Mouse (Mus musculus) frontal cortex, postnatal 36 days (tissue): ENCODE measurements around the gene Rnf8.

Source experiments
- DNase-seq, 2 experiments: peaks; one replicate each; pipeline ENCODE4 v3.0.0; 2022; ENCODE audit warnings: low spot score in 2 of 2

Gene Rnf8

DNA sequence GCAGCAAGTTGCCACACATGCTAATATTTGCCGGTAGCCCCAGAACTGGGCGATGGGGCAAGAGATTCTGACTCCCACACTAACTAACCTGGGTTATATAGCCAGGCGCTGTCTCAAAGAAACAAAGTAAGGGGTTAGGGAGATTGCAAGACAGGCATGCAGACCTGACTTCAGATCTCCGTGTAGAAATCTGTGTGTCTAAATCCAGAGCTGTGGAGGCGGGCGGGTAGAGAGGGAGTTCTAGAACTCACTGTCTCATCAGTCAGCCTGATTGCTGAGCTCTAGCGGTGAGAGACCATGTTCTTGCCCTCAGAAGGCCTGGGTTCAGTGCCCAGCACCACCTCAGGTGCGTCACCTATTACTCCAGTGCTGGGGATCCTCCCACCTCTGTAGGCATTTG lies 8.9 kb downstream of the Rnf8 start:
- no peak for DNase-seq

DNA sequence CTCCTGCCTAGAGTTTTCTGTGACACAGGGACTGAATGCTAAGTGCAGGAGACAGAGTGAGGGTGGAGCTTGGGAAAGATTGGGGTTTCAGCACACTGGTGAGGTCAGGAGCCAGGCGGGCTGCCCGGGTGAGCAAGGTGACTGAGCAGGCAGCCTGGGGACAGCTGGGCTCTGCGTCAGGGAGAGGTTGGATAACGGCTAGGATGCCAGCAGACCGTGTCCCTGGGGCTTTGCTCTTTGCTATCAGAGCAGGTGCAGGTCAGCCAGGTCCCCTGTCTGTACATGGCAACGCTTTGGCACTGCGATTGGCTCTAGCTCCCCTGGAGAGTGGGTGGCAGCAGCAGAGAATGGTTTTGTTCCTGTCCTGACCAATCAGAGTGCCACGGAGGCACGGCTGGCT lies 12.7 kb downstream of the Rnf8 start:
- DNase-seq: no peak

DNA sequence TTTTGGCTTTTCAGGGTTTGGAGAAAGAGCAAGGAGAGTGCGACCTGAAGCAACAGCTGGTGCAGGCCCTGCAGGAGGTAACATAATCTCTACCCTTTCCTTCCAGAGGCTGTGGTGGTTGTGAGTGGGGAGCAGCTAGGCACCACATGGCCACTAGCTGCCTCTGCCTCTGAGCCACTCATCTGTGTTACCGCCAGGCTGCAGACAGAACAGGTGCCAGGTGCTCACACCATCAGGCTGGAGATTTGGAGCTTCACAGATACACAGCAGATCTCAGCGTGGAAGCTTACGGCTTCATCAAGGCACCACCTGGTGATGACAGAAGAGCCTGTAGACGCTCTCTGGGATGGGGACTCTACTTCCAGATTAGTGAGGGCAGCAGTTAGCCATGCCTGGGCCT lies 14.4 kb downstream of the Rnf8 start:
- no peak for DNase-seq

DNA sequence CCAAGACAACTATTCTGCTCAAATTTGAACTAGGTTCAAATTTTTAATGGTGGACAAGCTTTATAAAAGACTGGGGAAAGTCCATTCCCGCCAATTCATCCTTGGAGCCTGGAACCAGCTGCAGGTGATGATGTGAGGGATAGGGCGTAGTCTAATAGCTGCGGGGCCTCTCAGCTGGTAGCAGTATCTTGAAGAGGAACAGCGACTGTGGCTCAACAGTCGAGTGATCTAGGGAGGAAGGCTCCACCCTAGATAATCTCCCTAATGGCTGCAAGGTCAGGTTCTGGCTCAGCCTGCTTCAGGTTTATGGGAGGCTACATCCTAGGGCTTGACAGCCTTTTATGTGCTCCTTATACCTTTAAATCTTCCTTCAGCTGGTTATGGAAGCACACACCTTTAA lies 15.0 kb downstream of the Rnf8 start:
- no peak for DNase-seq

DNA sequence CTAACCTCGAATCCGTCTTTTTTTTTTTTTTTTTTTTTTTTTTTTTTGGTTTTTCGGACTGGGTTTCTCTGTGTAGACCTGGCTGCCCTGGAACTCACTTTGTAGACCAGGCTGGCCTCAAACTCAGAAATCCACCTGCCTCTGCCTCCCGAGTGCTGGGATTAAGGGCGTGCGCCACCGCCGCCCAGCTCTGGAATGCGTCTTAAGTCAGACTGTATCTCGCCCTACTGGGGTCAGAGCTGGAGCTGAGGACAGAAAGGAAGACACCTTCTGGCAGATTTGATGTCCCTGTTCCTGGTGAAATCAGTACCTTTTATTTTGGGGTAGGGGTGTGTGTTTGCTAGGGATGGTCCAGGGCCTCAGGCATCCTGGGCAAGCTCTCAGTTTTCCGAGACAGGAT lies 17.7 kb downstream of the Rnf8 start:
- no peak for DNase-seq

DNA sequence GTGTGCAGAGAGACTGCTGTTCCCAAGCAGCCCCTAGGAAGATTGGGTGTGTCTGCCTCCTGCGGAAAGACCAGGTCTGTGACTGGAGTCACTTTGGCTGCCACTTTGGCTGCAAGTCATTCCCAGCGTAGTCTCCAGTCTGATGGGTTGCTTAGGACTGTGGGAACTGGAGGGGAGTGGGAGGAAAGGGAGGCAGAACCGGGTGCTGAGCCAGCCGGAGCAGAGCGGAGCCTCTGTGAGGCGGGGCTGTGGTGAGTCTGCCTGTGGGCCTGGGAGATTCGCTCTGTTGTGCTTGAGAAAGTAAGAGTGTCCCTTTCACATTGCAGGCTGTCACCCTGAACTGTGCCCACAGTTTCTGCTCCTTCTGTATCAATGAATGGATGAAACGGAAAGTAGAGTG lies 20.9 kb downstream of the Rnf8 start:
- peak in 1 of 2 experiments; percentile 36 for DNase-seq

DNA sequence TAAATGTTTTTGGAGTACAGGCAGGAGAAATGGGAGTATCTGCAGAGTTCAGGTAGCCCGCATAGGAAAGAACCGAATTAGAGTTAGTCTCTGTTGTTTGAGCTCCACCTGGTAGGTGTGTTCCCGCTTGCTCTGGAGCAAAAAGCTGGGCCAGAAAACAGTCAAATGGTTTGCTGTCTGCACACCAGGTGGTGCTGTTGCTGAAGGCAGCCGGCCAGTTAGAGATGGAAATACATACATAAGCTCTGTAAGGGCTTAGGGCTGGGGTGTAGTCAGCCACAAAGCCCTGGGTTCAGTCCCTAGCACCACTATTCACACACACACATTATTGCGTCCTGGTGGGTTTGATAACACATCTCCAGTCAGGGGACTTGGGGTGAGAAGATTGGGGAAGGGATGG lies 21.5 kb downstream of the Rnf8 start:
- peak in 1 of 2 experiments; percentile 56 for DNase-seq

DNA sequence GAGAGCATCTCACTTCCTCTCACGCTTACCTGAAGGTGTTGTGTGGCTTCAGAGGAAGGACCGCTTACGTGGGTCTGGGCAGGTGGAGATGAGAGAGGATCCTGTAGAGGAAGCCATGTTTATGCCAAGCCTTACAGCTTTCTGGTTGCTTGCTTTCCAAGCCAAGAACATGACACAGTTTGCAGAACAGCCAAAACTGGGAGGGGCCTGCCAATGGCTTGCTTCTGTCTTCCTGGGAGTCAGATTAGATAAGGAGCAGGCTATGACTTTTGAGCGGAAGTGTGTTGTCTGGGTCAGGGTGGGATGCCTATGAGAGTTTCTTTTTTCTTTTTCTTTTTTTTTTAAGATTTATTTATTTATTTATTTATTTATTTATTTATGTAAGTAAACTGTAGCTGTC lies 22.8 kb downstream of the Rnf8 start:
- no peak for DNase-seq

DNA sequence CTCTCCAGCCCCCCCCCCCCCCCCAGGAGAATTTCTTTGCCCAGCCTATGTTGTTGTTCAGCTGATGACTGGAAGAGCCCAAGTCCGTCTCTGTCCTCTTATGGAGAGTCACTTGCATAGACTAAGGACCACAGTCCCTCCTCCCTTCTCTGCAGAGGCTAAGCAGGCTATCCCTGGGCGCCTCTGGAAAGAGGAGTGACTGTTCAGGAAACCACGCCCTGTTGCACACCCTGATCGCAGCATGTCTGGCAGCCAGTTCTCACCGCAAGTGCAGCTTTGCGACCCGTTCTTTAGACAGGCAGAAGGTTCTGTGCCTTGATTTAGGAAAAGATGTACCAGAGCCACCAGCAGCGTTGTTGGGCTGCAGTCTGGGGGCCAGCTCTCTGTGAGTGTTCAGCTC lies 23.3 kb downstream of the Rnf8 start:
- DNase-seq: no peak

DNA sequence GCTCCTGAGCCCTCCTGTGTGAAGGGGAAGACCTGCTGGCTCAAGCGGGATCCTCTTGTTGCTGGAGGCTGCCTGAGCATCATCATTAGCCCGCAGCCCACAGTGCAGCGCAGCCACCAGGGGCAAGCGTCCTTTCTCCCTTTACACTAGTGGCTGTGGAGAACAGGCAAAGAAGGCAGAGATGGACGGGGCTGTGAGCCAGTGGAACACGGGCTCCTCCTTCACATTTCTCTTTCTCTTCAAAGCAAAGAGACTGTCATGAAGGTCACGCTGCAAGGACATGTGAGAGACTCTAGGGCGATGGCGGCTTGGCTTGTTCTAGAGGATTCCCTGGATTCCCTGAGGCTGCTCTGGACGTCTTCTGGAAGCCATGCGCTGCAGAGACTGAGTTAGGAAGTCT lies 26.4 kb downstream of the Rnf8 start:
- DNase-seq: no peak

DNA sequence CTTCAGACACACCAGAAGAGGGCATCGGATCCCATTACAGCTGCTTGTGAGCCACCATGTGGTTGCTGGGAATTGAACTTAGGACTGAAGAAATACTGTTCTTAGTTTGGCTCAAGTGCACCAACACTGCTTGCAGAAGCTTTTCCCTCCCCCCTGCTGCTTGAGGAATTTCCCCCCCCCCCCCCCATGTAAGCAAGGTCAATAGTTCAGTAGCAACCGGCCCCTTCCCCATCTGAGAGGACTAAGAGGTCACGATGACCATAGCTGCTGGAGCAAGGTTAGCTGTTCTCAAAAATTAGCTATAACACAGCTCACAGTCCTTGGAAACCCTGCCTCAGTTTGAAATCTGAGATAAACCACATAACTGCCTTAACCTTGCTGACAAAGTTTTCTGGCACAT lies 27.6 kb downstream of the Rnf8 start:
- DNase-seq: no peak

DNA sequence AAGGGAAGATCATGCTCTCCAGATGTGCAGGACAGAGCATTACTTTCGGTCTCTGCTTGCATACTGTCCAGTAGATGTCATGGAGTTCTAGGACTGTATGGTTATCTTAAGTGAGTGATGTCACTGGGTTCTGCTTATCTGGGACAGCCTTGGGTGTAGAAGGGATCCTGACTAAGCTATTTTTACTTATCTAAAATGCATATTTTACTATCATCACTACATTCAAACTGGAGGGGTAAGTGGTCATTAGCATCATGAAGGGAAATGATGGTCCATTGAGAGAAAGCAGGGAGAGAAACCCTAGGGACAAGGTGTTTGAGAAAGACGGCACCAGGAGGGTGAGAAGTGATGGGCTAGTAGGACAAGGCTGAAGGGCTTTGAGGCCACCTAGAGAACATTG lies 43.7 kb downstream of the Rnf8 start:
- no peak for DNase-seq

DNA sequence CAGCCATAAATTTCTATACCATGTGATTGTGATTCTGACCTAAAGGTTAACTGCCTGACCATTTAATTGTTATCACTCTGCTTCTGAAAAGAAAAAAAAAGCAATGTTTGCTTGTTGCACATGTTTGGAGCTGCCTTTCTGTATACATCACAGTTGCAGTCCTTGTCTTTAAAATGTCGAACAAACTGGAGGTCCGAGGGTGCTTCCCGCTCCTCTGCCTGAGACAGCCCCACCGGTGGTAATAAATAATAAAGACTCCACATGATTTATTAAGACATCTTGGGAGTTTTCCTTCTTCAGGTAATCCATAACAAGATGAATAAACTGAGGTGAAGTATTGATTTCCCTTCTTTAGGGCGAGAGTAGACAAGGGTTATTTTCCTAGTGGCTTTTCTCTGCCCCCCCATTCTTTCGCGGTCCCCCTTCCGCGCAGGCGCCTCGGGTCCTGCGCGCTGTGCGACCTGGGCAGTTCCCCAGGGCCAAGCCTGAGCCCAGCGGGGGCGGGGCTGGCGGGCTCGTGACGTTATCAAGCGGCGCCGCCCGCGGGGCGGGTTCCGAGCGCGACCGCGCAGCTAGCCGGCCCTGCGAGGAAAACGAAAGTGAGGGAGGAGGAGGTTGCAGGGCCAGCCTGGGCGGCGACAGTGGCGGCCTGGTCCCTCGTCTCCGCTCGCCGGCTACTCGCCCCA lies 45.6 kb downstream of the Rnf8 start, which contains the start of gene Cmtr1:
Gene Cmtr1 (plus strand): TSS at position 520 of the 686 bp plus-strand sequence.
- DNase-seq: peak; percentile 95 to 96

DNA sequence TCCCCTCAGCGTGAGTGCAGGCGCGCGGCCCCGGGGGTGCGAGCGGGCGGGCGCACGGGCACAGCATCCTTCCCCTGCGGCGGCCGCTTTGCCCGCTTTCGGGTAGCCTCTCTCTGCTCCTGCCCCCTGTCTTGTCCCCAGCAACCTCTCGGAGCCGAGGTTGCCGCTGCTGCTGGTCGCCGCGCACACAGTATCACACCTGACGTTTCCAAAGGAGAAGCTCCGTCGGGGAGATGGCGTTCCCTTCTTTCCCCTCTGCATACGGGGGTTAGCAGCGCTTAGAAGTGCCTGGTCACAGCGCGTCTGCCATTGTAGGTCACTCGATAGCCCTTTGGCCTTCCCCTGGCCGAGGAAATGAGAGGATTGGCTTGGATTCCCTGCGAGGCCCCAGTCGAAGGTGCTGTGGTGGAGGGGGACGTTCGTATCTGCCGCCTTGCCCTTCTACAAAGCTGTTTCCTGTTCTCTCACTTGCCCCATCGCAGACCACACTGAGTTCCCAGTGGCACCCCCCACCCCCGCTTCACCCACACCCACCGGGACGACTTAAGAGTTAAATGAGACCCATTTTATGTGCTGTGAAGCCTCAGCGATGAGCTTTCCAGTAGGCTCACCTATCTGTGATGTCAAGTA lies 46.3 kb downstream of the Rnf8 start:
- peak in 1 of 2 experiments; percentile 19 for DNase-seq

DNA sequence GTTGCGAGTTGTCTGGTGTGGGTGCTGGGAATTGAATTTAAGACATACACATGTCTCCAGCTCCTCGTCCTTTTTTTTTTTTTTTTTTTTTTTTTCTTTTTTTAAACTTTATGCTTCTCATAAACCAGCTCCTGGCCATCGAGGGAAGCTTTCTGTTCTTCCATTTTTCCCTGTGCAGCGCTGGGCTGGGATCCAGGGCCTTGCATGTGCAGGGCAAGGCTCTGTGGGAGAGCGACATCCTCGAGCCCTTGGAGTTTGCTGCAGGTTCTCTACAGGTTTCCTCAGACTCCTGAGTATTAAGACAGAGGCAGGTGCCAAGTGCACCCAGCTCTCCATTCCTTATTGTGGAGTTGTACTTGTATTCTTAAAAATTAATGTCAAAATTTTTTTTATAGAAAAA lies 47.6 kb downstream of the Rnf8 start:
- no peak for DNase-seq

DNA sequence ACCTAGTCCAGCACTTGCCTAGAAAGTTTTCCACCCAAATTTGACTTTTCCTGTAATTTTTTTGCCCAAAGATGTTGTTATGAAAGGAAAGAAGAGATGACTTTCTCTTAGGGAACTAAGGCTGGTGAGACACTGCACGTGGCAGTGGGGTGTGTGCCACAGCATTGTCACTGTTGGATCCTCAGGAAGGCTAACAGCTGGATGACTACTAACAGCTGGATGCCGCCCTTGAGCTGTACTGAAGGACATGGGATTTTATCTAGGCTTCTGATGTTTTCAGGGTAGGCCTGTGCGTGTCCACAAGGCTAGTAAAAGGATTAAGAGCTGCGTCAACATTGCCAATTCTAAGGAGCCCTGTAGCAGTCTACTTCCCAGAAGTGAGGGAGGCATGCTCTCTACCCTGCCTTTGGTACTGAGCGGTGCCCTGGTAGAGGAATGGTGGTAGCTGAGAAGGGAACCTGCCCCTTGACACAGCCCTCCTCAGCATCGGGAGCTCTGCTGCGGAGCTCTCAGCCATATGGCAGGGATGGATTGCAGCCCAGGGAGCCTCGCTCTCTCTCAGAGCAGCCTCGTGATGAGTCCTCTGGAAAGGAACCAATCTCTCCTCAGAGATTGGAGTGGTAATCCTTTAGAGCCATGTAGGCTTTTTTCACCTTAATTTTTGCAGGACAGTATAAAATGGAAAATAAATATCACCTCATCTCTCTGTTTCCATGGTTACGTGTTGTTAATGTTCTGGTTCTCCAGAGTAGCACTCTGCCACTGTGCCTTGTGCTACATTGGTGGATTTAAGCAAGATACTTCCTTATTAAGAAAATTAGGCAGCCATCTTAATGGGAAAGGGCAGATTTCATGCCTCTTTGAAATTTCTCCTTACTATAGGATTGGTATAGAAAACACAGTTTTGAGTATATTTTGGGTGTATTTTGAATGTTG lies 53.7 kb downstream of the Rnf8 start:
- DNase-seq: peak; percentile 47 to 60

DNA sequence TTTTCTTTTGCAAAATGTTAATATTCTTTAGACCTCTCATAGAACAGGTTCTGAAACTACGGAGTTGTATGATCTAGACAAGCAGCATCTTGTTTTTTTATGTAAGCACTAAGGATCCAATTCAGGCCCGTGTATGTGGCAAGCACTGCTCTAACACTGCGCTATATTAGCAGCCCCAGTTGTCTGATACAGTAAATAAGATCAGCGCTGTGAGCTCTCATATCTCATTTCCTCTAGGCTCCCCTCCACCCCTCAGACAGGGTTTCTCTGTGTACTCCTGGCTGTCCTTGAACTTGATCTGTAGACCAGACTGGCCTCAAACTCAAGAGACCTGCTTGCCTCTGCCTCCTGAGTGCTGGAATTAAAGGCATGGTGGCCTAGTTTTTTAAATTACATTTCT lies 54.4 kb downstream of the Rnf8 start:
- no peak for DNase-seq

DNA sequence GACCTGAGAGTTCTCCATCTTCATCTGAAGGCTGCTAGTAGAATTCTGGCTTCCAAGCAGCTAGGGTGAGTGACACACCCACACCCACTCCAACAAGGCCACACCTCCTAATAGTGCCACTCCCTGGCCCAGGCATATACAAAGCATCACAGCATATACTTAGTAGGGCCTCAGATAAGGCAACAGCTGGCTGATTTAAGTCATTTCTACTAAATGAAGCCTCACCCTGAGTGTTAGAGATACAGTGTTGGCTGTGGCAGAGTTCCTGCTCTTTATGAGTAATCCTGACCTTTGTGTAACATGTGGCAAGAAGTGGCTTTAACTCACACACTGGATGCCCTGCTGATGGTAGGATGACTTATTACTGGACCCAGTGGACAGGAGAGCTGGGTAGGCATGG lies 55.3 kb downstream of the Rnf8 start:
- no peak for DNase-seq

DNA sequence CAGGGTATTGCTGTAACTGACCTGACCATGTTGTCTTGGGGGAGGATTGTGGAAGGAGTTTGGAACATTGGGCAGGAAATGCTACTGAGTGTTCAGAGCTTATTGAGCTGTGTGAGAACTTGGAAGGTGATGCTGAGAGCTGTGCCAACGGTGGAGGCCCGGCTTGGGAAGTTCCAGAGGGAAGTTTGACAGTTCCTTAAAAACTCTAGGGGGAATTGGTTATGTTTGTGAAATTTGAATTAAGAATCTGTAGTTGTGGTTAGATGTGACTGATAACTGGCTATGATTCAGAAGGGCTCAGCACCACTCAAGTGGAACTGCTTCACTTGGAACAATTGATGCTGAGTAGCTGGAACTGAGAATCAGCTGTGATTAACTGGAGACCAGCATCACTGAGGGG lies 56.4 kb downstream of the Rnf8 start:
- DNase-seq: peak in 1 of 2 experiments; percentile 7

DNA sequence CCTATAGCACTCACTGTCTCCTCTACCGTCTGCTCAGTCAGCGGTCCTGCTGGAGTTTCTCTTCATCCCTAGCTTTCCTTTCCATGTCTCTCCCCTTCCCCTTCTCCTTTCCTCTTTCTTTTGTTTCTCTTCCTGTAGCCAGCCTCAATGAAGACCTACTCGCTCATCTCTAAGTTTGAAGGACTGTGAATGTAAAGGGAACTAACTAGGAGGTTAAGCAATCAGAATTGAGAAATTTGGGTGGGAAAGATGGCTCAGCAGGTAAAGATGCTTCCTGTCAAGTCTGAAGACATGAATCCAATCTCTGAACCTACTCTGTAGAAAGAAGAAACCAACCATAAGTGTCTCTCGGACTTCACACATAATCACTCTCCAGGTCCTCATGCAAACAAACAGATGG lies 58.7 kb downstream of the Rnf8 start:
- no peak for DNase-seq

DNA sequence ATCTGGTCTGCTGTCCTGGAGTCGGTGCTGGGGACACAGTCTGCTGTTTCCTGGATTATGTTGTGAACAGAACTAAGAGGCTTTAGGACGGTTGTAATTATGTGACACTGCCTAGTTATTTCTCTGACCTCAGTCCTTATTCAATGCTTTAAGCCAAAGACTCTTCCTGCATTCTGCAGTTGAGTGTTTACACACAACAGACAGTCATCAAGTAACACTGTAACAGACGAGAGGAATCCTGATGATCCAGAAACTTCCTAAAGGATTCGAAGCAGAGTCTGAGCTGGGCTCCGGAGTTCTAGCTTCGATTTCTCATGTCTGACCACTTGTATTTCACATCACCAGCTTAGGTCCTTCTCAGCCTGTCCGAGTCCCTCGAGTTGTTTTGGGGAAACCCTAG lies 63.9 kb downstream of the Rnf8 start:
- DNase-seq: no peak

DNA sequence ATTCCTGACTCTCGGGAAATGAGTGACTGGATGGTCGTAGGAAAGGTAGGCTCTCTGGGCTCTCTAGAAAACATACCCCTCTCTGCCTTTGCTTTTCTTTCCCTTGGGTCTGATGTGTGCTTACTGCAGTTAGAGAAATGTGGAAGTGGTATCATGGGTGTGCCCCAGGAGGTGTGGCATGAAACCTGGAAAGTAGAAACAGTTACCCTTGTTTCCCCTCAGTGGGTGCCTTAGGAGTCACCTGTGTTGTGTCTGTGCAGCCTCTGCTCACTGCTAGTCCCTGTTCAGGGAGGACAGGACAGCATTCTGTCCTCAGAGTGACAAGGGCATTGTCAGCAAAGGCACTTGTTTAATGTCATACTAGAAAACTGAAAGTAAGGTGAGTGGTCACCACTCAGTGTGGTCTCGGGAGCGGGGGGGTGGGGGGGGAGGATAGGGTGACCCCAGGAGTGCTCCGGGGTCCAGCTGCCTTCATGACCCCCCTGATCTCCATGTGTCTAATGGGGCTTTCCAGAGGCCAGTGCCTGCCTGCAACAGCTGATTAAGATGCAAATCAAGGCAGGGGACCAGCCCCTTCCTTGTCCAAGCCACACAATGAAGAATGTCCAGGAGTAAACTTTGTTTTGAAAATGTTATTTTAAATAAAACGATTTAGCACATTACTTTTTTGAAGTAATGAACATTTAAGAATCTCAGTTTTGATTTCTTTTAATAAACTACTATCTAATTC lies 64.6 kb downstream of the Rnf8 start:
- no peak for DNase-seq
